In genomic region chr17:35257824-35258491, GRCm38 (mm10) we compare ENCODE assay signal across 8 mouse cellular contexts. TPM values are rescaled to one million over a fixed set of nuclear protein-coding genes. Genes with fewer than 3 reads are reported as not detected.
DNase-seq lines count a peak whose midpoint lies in the region; ATAC-seq and TF ChIP-seq lines count a peak whose summit lies in the region.

No protein-coding gene starts in this region.

- peak overlapping the region; percentile 70 for H3K4me3 ChIP-seq in gastrocnemius, adult 2 months
- peak overlapping the region; percentile 14 for H3K4me3 ChIP-seq in hindbrain, embryonic 16.5 days (ENCODE audit: low read length)

- H3K9me3 ChIP-seq in hindbrain, embryonic 16.5 days (ENCODE audit: control insufficient read depth, low read length), result no peaks in the 10 kb centered on the region

- ATAC-seq in common myeloid progenitor, adult 5-6 weeks (replicated peaks; ENCODE audit: low read depth, poor library complexity, severe bottlenecking), result peak; percentile 40
- ATAC-seq in hindbrain, embryonic 16.5 days, result no peak

- H3K4me1 ChIP-seq in hindbrain, embryonic 16.5 days (ENCODE audit: control insufficient read depth, insufficient read depth, low read depth, low read length), result peaks cover 3% of the 10 kb centered on the region; the same call in 1 of the 2 replicates

- intact Hi-C loops in gastrocnemius, adult 2 months (cut with DNase I), result loop anchor here (1.0 to 2.0 kb wide), 2 partner anchors 16 to 45 kb away; no protein-coding TSS in a partner anchor

- peak; percentile 96 for DNase-seq in T-cell, adult 2 months (ENCODE audit: low spot score)
- peak; percentile 94 for DNase-seq in gastrocnemius, adult 2 months
- peak; percentile 91 to 95 for DNase-seq in left cerebral cortex, adult 18-20 months (ENCODE audit: low spot score in 2 of 2)
- DNase-seq in lung, postnatal 4 days, result peak; percentile 92 to 95
- peak; percentile 94 for DNase-seq in retina, postnatal 1 day
- DNase-seq in thymus, postnatal 4 days, result peak; percentile 95

- peak overlapping the region; percentile 85 for H3K27ac ChIP-seq in gastrocnemius, adult 2 months
- H3K27ac ChIP-seq in hindbrain, embryonic 16.5 days (ENCODE audit: low read depth, low read length), result no peak overlapping the region

- no peak overlapping the region for H3K9ac ChIP-seq in hindbrain, embryonic 16.5 days (ENCODE audit: low read depth, low read length)

- 11% methylated on average over 17 of the region's 17 CpGs for WGBS in hindbrain, embryonic 16.5 days

- H3K27me3 ChIP-seq in hindbrain, embryonic 16.5 days (replicated peaks; ENCODE audit: control insufficient read depth, insufficient read depth, low read length), result no peaks in the 10 kb centered on the region

- peak overlapping the region; percentile 51 for H3K4me2 ChIP-seq in hindbrain, embryonic 16.5 days (ENCODE audit: low read length)

- TF ChIP-seq CTCF in gastrocnemius, adult 2 months (IDR thresholded peaks at IDR 0.05), result peak; percentile 95; the same call in 1 of the 2 replicates

- peaks cover 12% of the 10 kb centered on the region for H3K36me3 ChIP-seq in hindbrain, embryonic 16.5 days (ENCODE audit: control insufficient read depth, insufficient read depth, low read length)

RNA-seq across cellular contexts. Expression of gene H2-D1, which starts 4.6 kb away (rescaled TPM):
- 427 and 466 TPM in 2 replicates for total RNA-seq in common myeloid progenitor, adult 5-6 weeks (2017)
- total RNA-seq in gastrocnemius, adult 2 months (2021), result 10 to 100 TPM; 30.4 to 38.5 TPM
- 125 and 134 TPM in 2 replicates for polyA plus RNA-seq in hindbrain, embryonic 16.5 days (2015; fragmentation: Nextera tagmentation; extraction: Ambion mirVana)
- 10 to 100 TPM; 26.2 to 33.1 TPM for total RNA-seq in left cerebral cortex, adult 18-20 months (2021)

RNA-seq across cellular contexts. Expression of gene Ddx39b, which starts 16.4 kb away (rescaled TPM):
- total RNA-seq in common myeloid progenitor, adult 5-6 weeks (2017), result 199 and 218 TPM in 2 replicates
- total RNA-seq in gastrocnemius, adult 2 months (2021), result 10 to 100 TPM; 83.8 to 94.7 TPM
- polyA plus RNA-seq in hindbrain, embryonic 16.5 days (2015; fragmentation: Nextera tagmentation; extraction: Ambion mirVana), result 331 and 355 TPM in 2 replicates
- total RNA-seq in left cerebral cortex, adult 18-20 months (2021), result 100 to 1,000 TPM; 201 to 213 TPM

RNA-seq across cellular contexts. Expression of gene Nfkbil1, which starts 22.4 kb away (rescaled TPM):
- 5.2 and 7.0 TPM in 2 replicates for total RNA-seq in common myeloid progenitor, adult 5-6 weeks (2017)
- total RNA-seq in gastrocnemius, adult 2 months (2021), result 1 to 10 TPM; 7.0 to 7.8 TPM
- 9.8 and 10.1 TPM in 2 replicates for polyA plus RNA-seq in hindbrain, embryonic 16.5 days (2015; fragmentation: Nextera tagmentation; extraction: Ambion mirVana)
- 10 to 100 TPM; 11.6 to 14.9 TPM for total RNA-seq in left cerebral cortex, adult 18-20 months (2021)

RNA-seq across cellular contexts. Expression of gene Atp6v1g2, which starts 24.5 kb away (rescaled TPM):
- total RNA-seq in common myeloid progenitor, adult 5-6 weeks (2017), result 1.6 and 1.8 TPM in 2 replicates
- total RNA-seq in gastrocnemius, adult 2 months (2021), result 1 to 10 TPM; 1.9 to 2.0 TPM
- 140 and 151 TPM in 2 replicates for polyA plus RNA-seq in hindbrain, embryonic 16.5 days (2015; fragmentation: Nextera tagmentation; extraction: Ambion mirVana)
- total RNA-seq in left cerebral cortex, adult 18-20 months (2021), result 100 to 1,000 TPM; 587 to 598 TPM

RNA-seq across cellular contexts. Expression of gene Gm16181, which starts 37.3 kb away (rescaled TPM):
- not detected in 2 replicates for total RNA-seq in common myeloid progenitor, adult 5-6 weeks (2017)
- not detected for total RNA-seq in gastrocnemius, adult 2 months (2021)
- polyA plus RNA-seq in hindbrain, embryonic 16.5 days (2015; fragmentation: Nextera tagmentation; extraction: Ambion mirVana), result 0.34 and 0.45 TPM in 2 replicates
- not detected for total RNA-seq in left cerebral cortex, adult 18-20 months (2021)

Comparison
In these comparisons a context has a peak if more than half of its experiments do, and no peak if none do; other contexts are left out.
1. RNA of gene H2-D1, which starts 4.6 kb away (total RNA-seq): 427 to 466 TPM in common myeloid progenitor, adult 5-6 weeks; 30.4 to 38.5 TPM in gastrocnemius, adult 2 months and 26.2 to 33.1 TPM in left cerebral cortex, adult 18-20 months; every median in the first group is over 10 times any median in the second.
2. Peak in every context shown above with its lines, with median percentiles within 50 percentile points of each other: DNase-seq.